Mouse (Mus musculus): Measurements from ENCODE around the gene Igfbp4.

DNA sequence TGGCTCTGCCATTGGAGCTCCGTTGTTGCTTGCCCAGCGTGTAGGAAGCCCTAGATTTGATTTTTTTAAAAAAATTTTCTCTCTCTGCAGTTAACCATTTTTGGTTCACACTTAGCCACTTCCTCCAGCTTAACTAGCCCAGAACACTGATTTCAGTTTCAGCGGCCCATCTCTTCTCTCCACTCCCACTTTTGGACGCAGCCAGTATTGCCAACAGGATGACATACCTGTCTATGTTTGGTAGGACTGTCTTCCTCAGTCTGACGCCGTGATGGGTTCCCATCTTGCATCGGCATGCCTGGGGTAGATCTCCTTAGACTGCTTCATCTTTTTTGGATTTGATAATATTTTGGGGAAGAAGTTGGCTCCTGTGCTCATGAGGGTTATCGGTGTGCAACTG, 49.3 kb downstream of the Igfbp4 start:
- peak; percentile 9 to 36 (median 13); a peak in 2 of 6 replicates for TF ChIP-seq CTCF (IDR thresholded peaks at IDR 0.05 in 2 of 3, conservative IDR thresholded peaks at IDR 0.05 in 1 of 3; ENCODE audit: control insufficient read depth in 1 of 3, insufficient read depth in 1 of 3, low read depth in 2 of 3, low read length in 3 of 3, poor library complexity in 1 of 3, severe bottlenecking in 1 of 3)
- TF ChIP-seq GATA1 (IDR thresholded peaks at IDR 0.05; ENCODE audit: low read depth, low read length) = no peak
- no peak for TF ChIP-seq MYC (IDR thresholded peaks at IDR 0.05; ENCODE audit: low read depth, low read length)
- no peak for TF ChIP-seq E2F4 (IDR thresholded peaks at IDR 0.05; ENCODE audit: borderline replicate concordance, low read depth, low read length)
- TF ChIP-seq NRF1 (IDR thresholded peaks at IDR 0.05; ENCODE audit: insufficient read depth, low read depth, low read length, poor library complexity, severe bottlenecking) = no peak
- no peak for TF ChIP-seq EP300 (IDR thresholded peaks at IDR 0.05; ENCODE audit: low read depth in 1 of 2, low read length in 2 of 2)
- no peak for TF ChIP-seq USF1 (IDR thresholded peaks at IDR 0.05; ENCODE audit: low read depth, low read length)
- TF ChIP-seq MAFK (IDR thresholded peaks at IDR 0.05; ENCODE audit: borderline replicate concordance, low read depth, low read length) = no peak
- no peak for TF ChIP-seq MYB (IDR thresholded peaks at IDR 0.05; ENCODE audit: low read depth, low read length)
